Mouse (Mus musculus) kidney, postnatal 0 days (tissue): Measurements from ENCODE around the gene Exd1. TPM values are rescaled to one million over a fixed set of nuclear protein-coding genes. Genes with fewer than 3 reads are reported as not detected.

Experiments
- ATAC-seq: fragments of 200-750 bp; cut with Nextera tagmentation; replicated peaks from 2 replicates; pipeline ENCODE4 v1.8.0; 2017; ENCODE audit warnings: low read depth, moderate number of reproducible peaks, moderate TSS enrichment, moderate library complexity; ENCODE audit not compliant: low FRiP score
- DNase-seq: peaks from one replicate; pipeline ENCODE4 v3.0.0-alpha.2; 2016; ENCODE audit warnings: low spot score
- H3K27ac ChIP-seq: fragments of 300-500 bp; sonication (generic); 2 replicates; pipeline ENCODE4 v1.5.1; 2014; ENCODE audit warnings: mild to moderate bottlenecking
- H3K27me3 ChIP-seq: fragments of 300-500 bp; sonication (generic); 2 replicates; pipeline ENCODE4 v1.6.1; 2014; ENCODE audit warnings: low read length, mixed read lengths; ENCODE audit not compliant: insufficient read depth
- H3K36me3 ChIP-seq: fragments of 300-500 bp; sonication (generic); 2 replicates; pipeline ENCODE4 v1.6.1; 2014; ENCODE audit warnings: low read length, mixed read lengths; ENCODE audit not compliant: insufficient read depth
- H3K4me1 ChIP-seq: fragments of 300-500 bp; sonication (generic); replicated peaks from 2 replicates; pipeline ENCODE4 v1.6.1; 2014; ENCODE audit warnings: antibody characterized with exemption, low read length, mixed read lengths; ENCODE audit not compliant: insufficient read depth
- H3K4me2 ChIP-seq: fragments of 300-500 bp; sonication (generic); 2 replicates; pipeline ENCODE4 v1.6.1; 2014; ENCODE audit warnings: mild to moderate bottlenecking, low read length, moderate library complexity, mixed read lengths
- H3K4me3 ChIP-seq: fragments of 300-500 bp; sonication (generic); replicated peaks from 2 replicates; pipeline ENCODE4 v1.5.1; 2014; ENCODE audit warnings: low read depth, low read length
- H3K9ac ChIP-seq: fragments of 300-500 bp; sonication (generic); 2 replicates; pipeline ENCODE4 v1.6.1; 2014; ENCODE audit warnings: low read depth, low read length
- H3K9me3 ChIP-seq: fragments of 300-500 bp; sonication (generic); replicated peaks from 2 replicates; pipeline ENCODE4 v1.6.1; 2016; ENCODE audit warnings: low read length, inconsistent platforms, mixed read lengths
- CTCF ChIP-seq: IDR thresholded peaks from 2 replicates; pipeline ENCODE4 v1.5.1; 2016; ENCODE audit warnings: antibody characterized with exemption, low read depth, mild to moderate bottlenecking, moderate library complexity
- WGBS: fragments of 180-500 bp; shearing (Covaris S2); extraction: QIAGEN DNeasy Blood & Tissue Kit; methylation state at CpG from one replicate; pipeline ENCODE4 v1.1.7; 2014; 5-methylcytosine and 5-hydroxymethylcytosine counted together
- polyA plus RNA-seq: library from polyadenylated mRNA; unstranded; fragments of >200 nt; fragmentation: Nextera tagmentation; extraction: Ambion mirVana; gene quantifications from 2 replicates; pipeline ENCODE4 v1.2.1, GENCODE M21; 2015

Exd1 gene
- polyA plus RNA-seq, 1 experiment from 2014 or later: 0.29 TPM

- Histone ChIP-seq H3K4me1 (peaks cover 3% of the 10 kb centered on the region; the same call in 1 of the 2 replicates), H3K9ac (no peak overlapping the region), H3K36me3 (no peaks in the 10 kb centered on the region), H3K27ac (no peak overlapping the region), H3K4me3 (no peak overlapping the region), H3K4me2 (no peak overlapping the region), H3K27me3 (no peaks in the 10 kb centered on the region), H3K9me3 (no peaks in the 10 kb centered on the region)
- DNase-seq (no peak), ATAC-seq (no peak)
- peak; percentile 25; the same call in 1 of the 2 replicates for TF ChIP-seq CTCF
- 94% methylated on average over 3 of the region's 3 CpGs for WGBS
Measured at GRCm38 (mm10) chr2:119591247-119591646, 43.8 kb upstream of the Exd1 start.

- H3K4me2 ChIP-seq: no peak overlapping the region
- WGBS: 18% methylated on average over 4 of the region's 4 CpGs
- H3K27me3 ChIP-seq: no peaks in the 10 kb centered on the region
- no peak overlapping the region for H3K4me3 ChIP-seq
- H3K4me1 ChIP-seq: no peaks in the 10 kb centered on the region
- H3K36me3 ChIP-seq: no peaks in the 10 kb centered on the region; the same call in 1 of the 2 replicates
- no peak overlapping the region for H3K9ac ChIP-seq
- H3K9me3 ChIP-seq: no peaks in the 10 kb centered on the region
- no peak overlapping the region for H3K27ac ChIP-seq
- TF ChIP-seq CTCF: peak; percentile 87
- no peak for ATAC-seq
- DNase-seq: peak; percentile 69
Measured at GRCm38 (mm10) chr2:119587383-119587782, 40.0 kb upstream of the Exd1 start.

- ATAC-seq (no peak), DNase-seq (no peak)
- Histone ChIP-seq H3K9me3 (no peaks in the 10 kb centered on the region), H3K4me1 (no peaks in the 10 kb centered on the region), H3K9ac (no peak overlapping the region), H3K4me3 (no peak overlapping the region), H3K27ac (no peak overlapping the region), H3K36me3 (peaks cover 3% of the 10 kb centered on the region; the same call in 1 of the 2 replicates), H3K27me3 (no peaks in the 10 kb centered on the region), H3K4me2 (no peak overlapping the region)
- 87% methylated on average over 8 of the region's 8 CpGs for WGBS
- TF ChIP-seq CTCF: no peak
Measured at GRCm38 (mm10) chr2:119584282-119584681, 36.9 kb upstream of the Exd1 start.

GRCm38 (mm10) chr2:119583439-119583838 is 36.0 kb upstream of the Exd1 start:
- DNase-seq: no peak
- no peaks in the 10 kb centered on the region for H3K4me1 ChIP-seq
- ATAC-seq: no peak
- H3K36me3 ChIP-seq: peaks cover 3% of the 10 kb centered on the region; the same call in 1 of the 2 replicates
- no peak overlapping the region for H3K9ac ChIP-seq
- H3K9me3 ChIP-seq: no peaks in the 10 kb centered on the region
- H3K27ac ChIP-seq: no peak overlapping the region
- H3K27me3 ChIP-seq: no peaks in the 10 kb centered on the region
- H3K4me2 ChIP-seq: no peak overlapping the region
- TF ChIP-seq CTCF: no peak
- no peak overlapping the region for H3K4me3 ChIP-seq
- 60% methylated on average over 2 of the region's 2 CpGs for WGBS

DNA sequence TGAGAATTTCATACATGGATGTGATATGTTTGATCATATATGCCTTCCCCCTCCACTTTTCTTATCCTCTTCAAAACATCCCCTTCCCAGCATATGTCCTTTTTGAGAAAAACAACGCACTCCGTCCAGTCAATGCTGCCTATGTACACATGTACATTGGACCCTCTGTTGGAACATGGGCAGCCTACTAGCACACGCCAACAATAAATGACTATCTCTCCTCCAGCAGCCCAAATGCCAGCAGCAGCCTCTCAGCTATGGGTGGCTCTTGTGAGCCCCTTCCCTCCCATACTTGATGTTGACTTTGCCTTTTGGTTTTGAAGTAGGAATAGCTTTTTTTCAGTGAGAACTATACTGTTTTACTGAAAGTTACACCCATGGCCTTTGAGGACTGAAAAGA is 34.1 kb upstream of the Exd1 start:
- no peak for ATAC-seq
- 97% methylated on average over 3 of the region's 3 CpGs for WGBS

DNA sequence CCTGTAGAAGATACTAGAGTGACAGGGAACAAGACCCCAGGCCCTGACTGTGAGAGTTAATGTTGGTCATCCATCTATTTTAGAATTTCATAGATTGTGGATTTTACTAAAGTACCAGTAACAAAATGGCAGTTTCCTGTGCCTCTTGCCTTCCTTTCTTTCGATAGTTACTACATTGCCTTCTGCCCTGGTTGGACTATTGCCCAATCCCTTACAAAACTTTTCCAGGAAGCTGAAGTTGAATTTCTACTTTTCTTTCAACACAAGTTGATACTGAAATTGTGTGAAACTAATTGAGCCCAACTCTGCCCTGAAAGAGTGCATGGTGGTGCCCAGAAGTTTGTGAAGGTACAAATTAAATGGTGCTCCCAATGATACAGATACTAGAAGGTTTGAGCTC is 25.0 kb upstream of the Exd1 start:
- H3K9me3 ChIP-seq: no peaks in the 10 kb centered on the region
- DNase-seq: no peak
- no peak overlapping the region for H3K27ac ChIP-seq
- peaks cover 4% of the 10 kb centered on the region; the same call in 1 of the 2 replicates for H3K36me3 ChIP-seq
- H3K4me3 ChIP-seq: no peak overlapping the region
- no peak overlapping the region for H3K9ac ChIP-seq
- TF ChIP-seq CTCF: no peak
- WGBS: 94% methylated on average over 1 of the region's 1 CpGs
- ATAC-seq: no peak
- no peak overlapping the region for H3K4me2 ChIP-seq
- H3K4me1 ChIP-seq: no peaks in the 10 kb centered on the region
- no peaks in the 10 kb centered on the region for H3K27me3 ChIP-seq

More for the DNA sequence above, 34.1 kb upstream of the Exd1 start:
- H3K4me2 ChIP-seq: no peak overlapping the region
- H3K9me3 ChIP-seq: no peaks in the 10 kb centered on the region
- no peak overlapping the region for H3K4me3 ChIP-seq
- H3K9ac ChIP-seq: no peak overlapping the region
- TF ChIP-seq CTCF: no peak
- H3K36me3 ChIP-seq: peaks cover 3% of the 10 kb centered on the region; the same call in 1 of the 2 replicates
- no peaks in the 10 kb centered on the region for H3K4me1 ChIP-seq
- DNase-seq: no peak
- H3K27ac ChIP-seq: no peak overlapping the region
- no peaks in the 10 kb centered on the region for H3K27me3 ChIP-seq
